Mouse (Mus musculus) retina, postnatal 7 days (tissue): ENCODE measurements around the gene Col23a1.

ENCODE experiments used
- DNase-seq: peaks from one replicate; pipeline ENCODE4 v3.0.0-alpha.2; 2012; ENCODE audit warnings: low read depth, low spot score

The Col23a1 gene

GRCm38 (mm10) chr11:51431287-51431686 lies 141.6 kb downstream of the Col23a1 start:
- no peak for DNase-seq

- DNase-seq, result no peak
Observed at GRCm38 (mm10) chr11:51431968-51432367, 142.2 kb downstream of the Col23a1 start.

DNA sequence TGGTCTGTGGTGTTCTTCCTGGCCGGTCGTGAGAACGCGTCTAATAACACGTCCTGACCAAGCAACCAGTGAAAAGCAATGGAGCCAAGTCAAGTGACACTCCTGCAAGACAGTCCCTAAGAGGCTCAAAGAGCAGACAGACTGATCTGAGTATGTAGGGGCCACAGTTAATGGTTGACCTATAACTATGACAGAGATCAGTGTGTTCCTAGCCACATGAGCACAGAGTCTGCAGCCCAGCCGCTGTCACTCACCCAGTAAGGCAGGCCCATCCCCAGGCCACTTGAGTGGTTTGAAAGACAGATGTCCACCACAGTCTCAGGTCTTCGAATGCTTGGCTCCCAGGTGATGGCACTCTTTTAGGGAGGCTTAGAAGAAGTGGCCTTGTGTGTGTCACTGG lies 152.3 kb downstream of the Col23a1 start:
- DNase-seq, result no peak

DNA sequence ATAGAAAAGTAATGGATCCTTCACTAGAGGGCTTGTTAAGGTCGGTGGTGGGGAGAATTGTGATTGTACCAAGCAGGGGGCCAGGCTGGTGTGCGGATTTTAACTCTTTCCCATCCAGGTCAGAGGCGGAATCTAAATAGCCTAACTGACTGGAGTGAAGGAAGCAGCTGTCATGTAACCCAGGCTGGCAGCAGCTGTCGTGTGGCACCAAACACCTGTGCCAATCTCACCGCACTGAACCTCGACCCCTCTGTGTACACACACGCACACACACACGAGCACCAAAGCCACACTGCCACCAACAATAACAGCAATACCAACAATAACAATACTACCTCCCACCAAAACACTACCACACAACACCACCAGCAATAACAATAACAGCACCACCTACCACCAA lies 152.9 kb downstream of the Col23a1 start:
- no peak for DNase-seq

- DNase-seq, result no peak
Observed at GRCm38 (mm10) chr11:51443818-51444217, 154.1 kb downstream of the Col23a1 start.

DNA sequence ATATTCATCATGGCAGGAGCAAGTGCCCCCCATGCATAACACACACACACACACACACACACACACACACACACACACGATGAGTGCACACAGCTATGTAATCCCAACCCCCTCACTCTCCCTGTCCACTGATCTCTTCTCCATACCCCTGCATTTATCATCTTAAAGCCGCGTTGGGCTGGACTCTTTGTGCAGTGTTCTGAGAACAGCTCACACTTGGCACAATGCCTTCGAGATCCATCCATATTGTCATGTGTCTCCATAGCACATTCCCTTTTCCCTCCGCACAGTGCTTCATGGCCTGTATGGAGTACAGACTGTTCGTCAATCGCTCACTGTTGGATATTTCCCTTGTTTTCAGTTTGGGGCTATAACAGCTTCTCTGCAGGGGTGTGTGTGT lies 154.9 kb downstream of the Col23a1 start:
- no peak for DNase-seq

- no peak for DNase-seq
Observed at GRCm38 (mm10) chr11:51446711-51447425, 157.1 kb downstream of the Col23a1 start.

DNA sequence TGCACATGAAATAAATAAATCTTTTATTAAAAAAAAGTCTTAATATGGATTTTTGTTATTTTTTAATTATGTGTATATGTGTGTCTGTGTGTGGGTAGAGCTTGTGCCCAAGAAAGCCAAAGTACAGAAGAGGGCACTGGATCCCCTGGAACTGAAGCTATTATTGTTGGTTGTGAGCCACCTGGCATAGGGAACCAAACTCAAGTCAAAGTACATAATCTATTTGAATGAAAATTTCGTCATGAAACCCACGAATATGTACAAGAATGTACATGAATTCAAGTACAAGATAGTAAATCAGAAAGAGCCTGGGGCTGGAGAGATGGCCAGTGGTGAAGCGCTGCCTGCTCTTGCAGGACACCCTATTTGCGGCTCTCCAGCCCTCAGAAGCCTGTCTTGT lies 158.5 kb downstream of the Col23a1 start:
- DNase-seq, result no peak

- no peak for DNase-seq
Observed at GRCm38 (mm10) chr11:51448680-51449079, 159.0 kb downstream of the Col23a1 start.

DNA sequence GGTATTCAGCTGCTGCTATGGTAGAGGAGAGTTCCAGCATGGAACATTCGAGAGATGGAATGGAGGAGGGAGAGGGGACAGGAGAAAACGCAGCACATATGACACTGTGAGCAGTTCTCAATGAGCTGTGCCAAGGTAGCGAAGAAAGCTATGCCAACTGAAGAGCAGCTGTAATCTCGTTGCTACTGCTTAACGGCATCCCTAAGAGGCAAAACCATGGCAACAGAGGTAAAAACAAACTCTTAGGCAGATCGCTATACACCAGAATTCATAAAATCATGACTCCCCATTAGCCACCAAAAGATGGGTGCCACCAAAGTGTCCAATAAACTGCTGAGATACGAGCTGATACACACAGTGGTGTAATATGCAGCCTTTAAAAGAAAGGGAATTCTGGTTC lies 160.2 kb downstream of the Col23a1 start:
- no peak for DNase-seq

- DNase-seq, result no peak
Observed at GRCm38 (mm10) chr11:51451281-51451680, 161.6 kb downstream of the Col23a1 start.

DNA sequence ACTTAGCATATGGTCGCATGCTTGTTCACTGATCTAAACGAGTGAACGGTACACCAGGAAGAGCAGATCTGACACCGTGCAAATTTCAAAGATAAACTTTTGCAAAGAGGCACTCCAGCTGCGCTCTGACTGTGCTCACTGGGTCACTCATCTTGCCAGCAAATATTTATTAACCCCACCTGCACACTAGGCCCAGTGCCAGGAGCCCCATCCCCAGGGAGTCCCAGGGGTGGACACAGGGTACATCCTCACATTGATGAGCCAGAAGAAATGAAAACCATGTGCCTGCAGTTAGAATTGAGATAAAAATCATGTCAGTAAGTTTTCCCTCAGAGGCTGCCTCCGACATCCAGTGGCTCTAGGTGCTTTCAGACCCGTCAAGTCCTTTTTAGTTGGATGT lies 162.2 kb downstream of the Col23a1 start:
- DNase-seq, result no peak

DNA sequence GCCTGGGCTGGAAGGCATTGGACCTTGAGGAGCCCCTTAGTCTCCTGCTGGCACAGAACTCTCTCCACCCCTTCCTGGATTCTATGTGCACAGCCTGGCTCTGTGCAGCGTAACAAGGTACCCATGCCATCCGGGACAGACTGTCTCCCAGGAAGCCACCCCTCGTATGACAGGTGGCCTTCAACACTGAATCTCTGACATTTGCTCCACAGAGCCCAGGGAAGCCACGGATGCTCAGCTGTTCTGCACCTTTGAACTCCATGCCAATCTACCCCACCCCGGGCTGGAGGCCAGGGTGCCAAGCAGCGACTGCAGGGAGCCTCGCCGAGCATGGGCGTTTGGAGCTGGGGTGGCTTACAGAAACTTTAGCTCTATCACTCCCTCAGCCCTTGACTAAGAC lies 164.0 kb downstream of the Col23a1 start:
- no peak for DNase-seq

DNA sequence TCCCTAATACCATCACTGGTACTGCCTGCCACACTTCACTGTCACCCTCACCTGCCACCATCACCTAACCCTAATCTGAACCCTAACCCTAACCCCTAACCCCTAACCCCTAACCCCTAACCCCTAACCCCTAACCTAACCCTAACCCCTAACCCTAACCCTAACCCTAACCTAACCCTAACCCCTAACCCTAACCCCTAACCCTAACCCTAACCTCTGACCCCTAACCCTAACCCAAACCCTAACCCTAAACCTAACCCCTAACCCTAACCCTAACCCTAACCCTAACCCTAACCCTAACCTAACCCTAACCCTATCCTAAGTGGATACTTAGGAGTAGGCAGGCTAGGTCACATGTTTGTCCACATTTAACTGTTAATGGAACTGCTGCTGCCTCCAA lies 165.8 kb downstream of the Col23a1 start:
- DNase-seq, result no peak

DNA sequence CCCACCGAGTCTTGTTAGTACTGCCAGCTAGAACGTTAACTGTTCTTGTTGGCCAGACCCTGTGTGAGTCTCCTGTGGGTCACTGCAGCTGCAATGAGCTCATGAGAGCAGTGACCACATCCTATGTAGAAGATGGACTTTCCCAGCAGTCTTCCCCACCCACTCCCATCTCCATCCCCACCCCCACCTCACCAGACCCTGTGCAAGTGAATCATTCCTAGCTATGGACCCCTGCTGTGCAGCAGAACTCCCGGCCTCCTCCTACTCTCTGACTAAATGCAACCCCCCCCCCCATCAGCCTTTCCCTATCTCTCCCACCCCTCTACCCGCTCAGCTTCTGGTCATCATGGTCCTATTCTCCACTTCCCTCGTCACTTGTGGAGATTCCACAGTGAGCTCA lies 167.9 kb downstream of the Col23a1 start:
- DNase-seq, result no peak

DNA sequence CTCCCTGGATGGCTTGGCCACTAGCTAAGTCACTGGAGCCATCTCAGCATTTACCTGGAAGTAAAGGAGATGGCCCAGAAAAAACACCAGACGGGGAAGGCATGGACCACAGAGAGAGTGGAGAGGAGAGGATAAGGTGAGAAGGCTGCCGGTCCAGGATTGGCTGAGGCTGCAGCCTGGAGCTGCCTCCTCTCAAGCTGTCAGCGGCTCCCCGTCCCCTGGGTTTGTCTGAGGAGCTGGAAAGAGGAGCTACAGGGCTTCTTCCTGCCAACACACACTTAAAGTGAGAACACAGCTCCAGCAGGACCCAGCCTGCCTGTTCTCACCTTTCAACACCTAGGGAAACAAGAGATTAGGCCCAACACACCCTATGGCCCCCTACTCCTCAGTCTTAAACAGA lies 168.9 kb downstream of the Col23a1 start:
- no peak for DNase-seq

DNA sequence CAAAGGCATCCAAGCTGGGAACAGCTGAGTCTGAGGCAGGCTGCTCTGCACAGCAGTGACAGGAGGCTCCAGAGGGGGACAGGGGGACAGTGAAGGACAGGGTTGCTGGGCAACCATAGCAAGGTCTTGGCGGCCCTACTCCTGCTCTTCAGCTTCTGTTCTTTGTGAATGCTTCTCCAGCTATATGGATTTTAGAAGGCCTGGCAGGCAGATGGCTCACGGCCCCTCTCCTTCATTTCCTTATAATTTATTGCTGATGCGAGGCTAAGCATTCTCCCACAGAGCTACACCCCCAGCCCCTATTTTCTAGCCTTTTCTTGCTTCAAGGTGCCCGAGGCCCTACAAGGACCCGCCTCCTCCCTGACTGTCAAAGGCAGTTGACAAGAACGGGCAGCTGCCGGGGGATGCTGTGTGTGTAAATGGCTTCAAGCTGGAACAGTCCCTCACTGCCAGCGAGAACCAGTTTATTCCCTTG lies 169.9 kb downstream of the Col23a1 start:
- DNase-seq, result no peak

DNA sequence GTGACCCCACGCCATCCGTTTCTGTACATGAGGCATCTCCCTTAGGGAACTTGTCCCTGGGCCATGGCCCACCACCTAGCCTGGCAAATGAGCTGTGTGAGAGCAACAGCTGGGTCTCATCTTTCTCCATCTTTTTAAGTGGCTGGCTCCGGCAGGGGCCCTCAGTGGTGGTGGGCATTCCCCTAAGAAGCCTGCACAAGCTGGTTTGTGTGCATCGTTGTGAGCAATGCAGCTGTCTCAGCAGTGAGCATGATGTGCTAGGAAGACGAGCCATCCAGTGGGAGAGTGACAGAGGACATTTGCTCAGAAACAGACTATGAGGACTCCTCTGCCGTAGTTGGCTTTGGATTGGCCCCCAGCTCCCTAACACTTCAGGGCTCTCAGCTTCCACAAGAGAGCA lies 179.0 kb downstream of the Col23a1 start:
- no peak for DNase-seq

DNA sequence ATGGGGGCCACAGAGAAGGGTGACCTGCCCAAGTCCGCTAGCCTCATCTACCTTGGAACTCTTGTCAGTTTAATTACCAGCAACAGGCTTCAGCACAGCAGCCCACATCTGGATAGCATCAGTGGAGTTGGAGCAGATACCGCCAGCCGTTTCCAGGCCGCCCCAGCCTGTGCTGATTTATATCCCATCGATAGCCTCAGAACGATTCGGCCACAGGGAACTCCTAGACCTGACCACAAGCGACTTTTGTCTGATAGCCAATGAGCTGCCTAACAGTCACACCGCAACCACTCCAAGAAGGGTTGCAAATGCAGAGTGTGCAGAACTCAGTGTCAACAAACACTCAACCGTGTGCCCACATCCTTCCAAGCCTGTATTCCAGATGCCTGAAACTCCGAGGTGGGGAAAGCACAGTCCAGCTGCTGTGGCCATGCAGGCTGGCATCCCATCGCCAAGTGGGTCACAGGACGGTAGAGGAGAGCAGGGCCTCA lies 179.7 kb downstream of the Col23a1 start:
- DNase-seq, result no peak

DNA sequence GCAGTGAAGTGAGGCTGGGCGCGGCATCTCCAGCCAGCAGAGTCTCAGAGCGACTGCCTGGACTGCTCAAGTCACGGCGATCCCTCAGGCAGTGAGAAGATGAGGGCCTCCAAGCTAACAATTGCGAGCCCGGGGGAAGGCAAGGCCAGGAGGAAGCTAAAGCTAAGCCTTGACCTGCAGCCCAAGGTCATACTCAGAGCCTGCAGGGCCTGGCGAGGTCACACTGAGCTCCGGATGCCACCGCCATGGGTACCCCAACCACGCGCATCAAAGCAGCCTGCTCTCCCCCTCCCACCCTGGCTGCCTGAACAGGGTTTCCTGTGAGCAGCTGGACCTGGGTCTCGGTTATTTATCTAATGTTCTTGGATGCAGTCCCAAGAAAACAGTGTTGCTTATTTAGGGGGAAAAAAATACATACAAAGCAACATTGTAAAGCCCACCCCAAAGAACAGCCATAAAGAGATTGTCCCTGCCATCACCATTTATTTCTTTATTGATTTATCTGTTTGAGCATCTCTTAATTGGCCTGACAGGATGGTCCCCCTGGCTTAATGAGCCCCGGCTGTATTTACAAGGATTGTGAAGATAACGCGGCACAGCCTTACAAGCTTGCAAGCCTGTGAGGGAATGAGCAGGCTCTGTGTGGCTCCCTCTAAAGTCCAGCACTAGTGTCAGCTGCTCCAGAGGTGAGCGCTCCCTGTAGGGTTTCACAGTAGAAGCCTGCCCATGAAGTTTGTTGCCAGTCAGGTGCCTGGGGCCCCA lies 180.8 kb downstream of the Col23a1 start:
- DNase-seq, result no peak

- peak; percentile 54 for DNase-seq
Observed at GRCm38 (mm10) chr11:51473686-51474085, 184.0 kb downstream of the Col23a1 start.

GRCm38 (mm10) chr11:51476543-51476942 lies 186.8 kb downstream of the Col23a1 start:
- no peak for DNase-seq

- DNase-seq, result no peak
Observed at GRCm38 (mm10) chr11:51477571-51477970, 187.9 kb downstream of the Col23a1 start.
